Mouse (Mus musculus) bone marrow, adult 2 months (tissue): ENCODE data around the gene Ptch1.

Experiments
- CTCF ChIP-seq: fragments of 200-500 bp; IDR thresholded peaks from 2 replicates; pipeline ENCODE4 v1.5.1; 2011; ENCODE audit warnings: low read length, control low read depth; ENCODE audit not compliant: control insufficient read depth, insufficient read depth
- POLR2A ChIP-seq: fragments of 200-500 bp; IDR thresholded peaks from 2 replicates; pipeline ENCODE4 v1.6.1; 2011; ENCODE audit warnings: low read depth, mild to moderate bottlenecking, control low read depth, low read length, borderline replicate concordance; ENCODE audit not compliant: control insufficient read depth

DNA sequence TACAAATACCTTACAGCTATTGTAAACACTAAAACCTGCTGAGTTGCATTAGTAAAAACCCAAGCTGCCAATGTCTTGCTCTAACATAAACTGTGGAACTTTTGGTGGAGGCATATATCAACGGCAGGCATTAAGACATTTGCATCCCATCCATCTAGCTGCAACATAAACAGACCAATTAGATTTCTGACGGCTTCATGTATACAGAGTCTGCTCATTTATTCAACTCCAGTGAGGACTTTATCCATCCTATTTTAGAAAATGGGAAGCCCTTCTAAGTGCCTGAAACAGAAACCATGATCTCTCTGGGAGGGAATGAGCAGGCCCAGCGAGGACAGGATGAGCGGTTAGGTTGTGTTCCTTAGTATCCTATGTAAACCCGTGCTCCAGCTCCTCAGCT lies 57.9 kb downstream of the Ptch1 start:
- TF ChIP-seq CTCF (no peak), POLR2A (no peak)
